Mouse (Mus musculus) inflammation-experienced regulatory T-cells, adult 6 months (primary cell): ENCODE measurements at regions not wholly inside any gene's neighbourhood (a gene's known extent, or its start where the extent isn't known, plus 50 kb on each side); places are given as distances from the start of the nearest gene placed in this dataset.
A peak's percentile ranks its signal among the peaks of the same experiment; 100 is the strongest.
"Not testable (repeated sequence)": the region's sequence is repeated elsewhere in the genome, so short reads cannot be mapped to it uniquely, and the experiment has no call there.

Experiments used
- ATAC-seq: one replicate; pipeline ENCODE4 v1.8.0; 2017

DNA sequence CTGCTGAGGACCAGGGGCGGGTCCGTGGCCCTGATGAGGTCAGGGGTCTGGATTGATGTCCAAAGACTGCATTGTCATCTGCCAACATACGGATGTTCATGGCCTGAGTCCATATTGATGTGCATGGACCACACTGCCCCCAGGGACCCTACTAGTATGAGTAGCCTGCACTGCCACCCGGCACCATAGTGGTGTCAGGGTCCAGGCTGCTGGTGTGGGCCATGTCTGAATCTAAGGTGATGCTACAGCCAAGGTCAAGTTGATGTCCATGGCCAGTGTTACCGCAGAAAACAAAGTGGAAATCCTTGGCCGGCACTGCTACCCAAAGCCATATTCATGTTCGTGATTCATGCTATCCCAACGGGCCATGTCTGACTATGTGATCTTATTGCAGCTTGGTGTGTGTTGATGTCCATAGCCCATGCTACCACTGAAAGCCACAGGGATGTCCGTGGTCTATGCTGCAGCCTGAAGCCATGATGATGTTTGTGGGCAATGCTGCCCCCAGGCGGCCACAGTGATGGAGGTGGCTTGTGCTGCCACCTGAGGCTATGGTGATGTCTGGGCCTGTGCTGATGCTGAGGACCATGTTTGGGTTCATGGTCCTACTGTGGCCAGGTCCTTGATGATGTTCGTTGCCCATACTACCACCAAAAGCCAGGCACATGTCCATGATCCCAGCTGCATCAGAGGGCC, 130.5 kb downstream of the Iqub start:
- ATAC-seq, result no peak

DNA sequence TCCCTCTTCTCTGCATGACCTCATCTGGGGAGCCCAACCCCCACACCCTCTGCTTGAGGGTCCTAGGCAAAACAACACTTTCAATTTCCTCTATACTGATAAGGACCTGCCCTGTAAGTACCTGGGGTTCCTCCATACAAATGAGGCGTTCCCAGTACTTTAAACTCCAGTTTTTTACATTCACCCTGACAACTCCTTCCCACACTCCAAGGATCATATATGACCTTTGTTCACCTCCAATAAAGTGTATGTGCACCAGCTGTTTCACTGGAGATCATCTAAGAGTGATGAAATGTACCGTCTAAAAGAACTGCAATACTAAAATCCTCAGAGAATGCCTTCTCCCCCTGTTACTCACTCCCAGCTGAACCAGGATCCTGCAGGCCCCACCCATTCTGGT, 135.0 kb downstream of the Iqub start:
- ATAC-seq, result no peak

DNA sequence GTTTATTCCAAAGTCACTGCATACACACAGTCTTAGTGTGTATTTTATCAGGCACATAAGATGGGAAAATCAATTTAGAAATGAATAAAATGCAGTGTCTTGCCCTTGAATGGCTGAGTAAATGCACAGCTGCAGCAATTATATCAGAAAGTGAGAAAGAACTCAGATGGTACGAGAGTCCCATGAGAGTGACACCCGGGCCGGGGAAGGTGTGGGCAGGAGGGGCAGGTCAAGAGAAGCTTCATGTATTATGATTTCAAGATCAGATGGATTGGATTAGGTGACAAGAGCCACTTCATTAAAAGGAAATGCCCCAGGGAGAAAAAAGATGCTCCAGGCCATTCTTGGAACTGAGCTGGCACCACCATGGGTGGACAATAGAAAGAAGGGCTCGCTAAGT, 138.1 kb downstream of the Iqub start:
- no peak for ATAC-seq

DNA sequence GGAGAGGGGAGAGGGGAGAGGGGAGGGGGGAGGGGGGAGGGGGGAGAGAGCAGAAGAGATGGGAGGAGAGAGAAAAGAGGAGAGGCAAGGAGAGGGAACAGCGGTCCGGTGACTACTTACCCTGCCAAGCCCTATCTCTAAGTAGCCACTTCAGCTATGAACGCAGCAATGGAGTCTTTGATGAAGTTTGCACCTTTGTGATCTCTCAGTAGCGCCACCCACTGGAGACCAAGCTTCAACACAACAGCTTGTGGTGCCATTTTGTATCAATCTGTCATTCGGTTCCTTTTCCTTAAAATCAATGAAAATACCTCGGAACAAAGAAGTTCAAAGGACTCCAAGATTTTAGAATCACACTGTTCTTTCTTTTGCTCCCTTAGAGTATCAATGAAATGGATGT, 141.7 kb downstream of the Iqub start:
- ATAC-seq, result no peak

DNA sequence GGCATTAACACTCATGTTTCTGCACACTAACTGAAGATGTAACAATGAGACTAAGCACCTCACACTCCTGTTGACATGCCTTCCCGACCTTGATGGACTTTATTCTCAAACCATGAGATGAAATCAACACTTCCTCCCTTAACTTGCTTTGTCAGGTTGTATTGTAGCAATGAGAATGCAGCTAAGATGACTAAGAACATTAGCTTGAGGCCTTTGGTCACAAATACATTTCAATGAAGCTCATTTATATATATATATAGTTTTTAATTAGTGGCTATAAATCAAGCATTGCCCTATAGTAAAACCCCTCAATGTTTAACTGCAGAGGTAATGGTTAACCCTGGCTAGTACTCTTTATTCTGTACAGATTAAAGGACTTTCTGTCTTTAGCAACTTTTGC, 143.2 kb downstream of the Iqub start:
- ATAC-seq, result no peak

DNA sequence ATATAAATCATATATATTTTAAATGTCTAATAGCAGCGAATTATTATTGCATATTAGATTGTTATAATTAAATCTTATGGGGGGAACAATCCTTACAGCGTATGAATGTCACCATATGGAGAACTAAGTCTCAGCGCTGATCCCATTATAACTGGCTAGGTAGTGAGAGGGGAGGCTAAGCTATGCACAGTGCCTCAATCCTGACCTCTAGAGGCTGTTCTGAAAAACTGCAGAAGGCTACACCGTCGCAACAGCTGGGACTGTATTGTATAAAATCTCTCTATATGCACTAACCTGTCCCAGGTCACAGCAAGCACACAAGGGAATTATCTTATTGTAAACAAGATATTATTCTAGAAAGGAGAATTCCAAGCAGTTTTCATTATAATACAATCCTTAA, 164.0 kb downstream of the Iqub start:
- ATAC-seq, result peak; percentile 70

DNA sequence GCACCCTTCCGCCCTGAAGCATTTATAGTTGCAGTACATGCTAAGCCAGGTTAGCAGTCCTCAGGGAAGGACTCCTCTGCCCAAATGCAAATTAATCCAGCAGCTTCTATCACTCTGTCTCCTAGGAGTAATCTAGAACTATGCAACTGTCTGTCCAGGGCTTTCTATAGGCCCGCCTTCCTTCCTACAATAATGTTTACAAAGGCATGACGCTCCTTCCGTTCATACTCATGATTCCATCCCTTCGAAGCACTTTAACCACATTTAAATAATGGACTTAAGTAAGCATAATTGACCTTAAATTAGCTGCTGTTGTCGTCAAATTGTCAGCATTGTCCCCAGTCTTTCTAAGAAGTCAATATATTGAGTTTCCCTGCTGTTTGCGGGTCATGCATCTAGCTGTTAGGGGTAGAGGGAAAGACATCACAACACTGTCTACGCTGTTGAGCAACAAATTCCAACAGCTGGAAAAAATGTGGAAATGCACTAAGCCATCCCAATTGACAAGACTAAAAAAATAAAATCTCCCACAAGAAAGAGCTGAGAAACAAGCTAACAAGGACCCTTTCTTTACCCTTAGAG, 166.3 kb downstream of the Iqub start:
- ATAC-seq, result peak; percentile 14

DNA sequence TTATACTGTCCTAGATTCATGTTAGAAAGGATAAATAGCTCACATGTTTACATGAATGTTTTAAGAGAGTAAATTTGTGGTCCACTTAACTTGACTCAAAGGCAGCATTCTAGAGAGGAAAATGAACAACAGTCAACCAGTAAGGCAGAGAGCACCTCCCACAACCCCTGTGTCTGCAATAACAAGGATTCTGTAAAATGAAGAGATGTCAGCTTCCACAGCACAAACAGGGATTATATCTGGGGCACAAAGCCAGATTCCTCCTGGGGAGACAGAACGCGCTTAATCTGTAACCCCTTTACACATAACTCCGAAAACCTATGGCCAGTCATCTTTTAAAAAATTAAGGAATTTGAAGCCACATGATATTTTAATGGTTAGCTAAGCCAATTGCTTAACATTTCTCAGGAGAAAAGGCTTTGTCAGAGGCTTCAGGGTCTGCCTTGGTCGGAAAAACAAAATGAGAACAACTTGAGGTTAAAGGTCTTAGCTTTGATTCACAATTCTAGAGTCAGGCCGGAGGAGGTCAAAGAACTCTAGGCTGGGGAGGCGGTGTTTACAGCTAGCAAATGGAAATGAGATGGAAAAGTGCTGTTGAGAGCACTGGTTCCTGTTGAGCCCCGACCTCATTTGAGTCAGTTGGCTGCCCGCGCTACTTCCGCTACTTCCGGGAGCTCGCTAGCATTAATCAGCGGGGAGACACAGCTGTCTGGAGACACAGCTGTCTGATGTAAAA, 167.0 kb downstream of the Iqub start:
- peak; percentile 72 for ATAC-seq

DNA sequence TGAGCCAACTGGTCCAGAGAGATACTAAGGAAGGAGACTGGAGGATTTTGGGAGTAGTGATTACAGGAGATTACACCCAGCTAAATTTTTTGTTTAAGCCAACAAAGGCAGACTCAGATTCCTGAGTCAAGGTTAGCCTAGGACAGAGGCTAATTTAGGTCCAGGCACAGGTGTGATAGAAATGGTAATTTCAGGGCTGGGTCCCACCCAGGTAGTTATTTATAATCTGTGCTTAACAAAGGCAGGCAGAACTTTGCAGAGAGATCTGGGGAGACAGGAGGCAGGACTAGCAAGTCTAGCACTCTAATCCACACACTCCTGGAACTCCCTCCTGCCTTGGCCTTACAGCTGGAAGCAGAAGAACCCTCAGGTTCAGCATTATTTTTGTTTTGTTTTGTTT, 172.4 kb downstream of the Iqub start:
- no peak for ATAC-seq

DNA sequence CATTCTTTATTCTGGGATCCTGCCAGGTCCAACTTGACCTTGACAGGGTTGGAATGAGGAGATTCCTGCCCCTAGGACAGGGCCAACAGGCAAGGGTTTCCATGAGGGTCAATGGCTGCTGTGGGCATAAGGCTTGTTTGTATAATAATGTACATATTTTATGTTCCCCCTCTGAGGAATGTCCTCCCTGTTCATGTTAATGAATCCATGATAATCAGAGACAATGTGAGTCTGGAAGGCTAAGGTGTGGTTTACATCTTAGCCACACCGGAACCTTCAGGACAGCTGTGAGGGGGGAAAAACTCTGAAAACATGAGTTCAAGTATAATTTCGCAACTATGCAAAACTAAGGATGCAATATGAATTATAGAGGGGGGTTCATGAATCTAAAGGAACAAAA, 172.8 kb downstream of the Iqub start:
- no peak for ATAC-seq

DNA sequence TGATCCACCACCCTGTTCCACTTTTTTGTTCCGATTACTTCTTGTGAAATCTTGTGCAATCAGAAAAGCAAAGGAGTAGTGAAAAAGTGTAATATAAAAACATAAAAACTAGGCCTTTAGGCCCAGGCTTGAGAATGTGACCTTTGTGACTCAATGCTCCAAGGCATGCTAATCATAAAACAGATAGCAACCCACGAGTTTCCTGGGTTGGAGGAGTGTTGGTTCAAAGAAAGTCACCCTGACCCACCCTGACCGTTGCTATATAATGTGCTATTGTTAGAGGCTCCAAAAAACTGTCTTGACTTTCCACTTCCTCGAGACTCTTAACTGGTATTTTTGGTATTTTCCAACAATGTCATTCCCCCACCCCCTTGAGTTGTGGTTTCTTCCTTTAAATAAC, 172.2 kb upstream of the Slc13a1 start:
- ATAC-seq, result not testable (repeated sequence)

DNA sequence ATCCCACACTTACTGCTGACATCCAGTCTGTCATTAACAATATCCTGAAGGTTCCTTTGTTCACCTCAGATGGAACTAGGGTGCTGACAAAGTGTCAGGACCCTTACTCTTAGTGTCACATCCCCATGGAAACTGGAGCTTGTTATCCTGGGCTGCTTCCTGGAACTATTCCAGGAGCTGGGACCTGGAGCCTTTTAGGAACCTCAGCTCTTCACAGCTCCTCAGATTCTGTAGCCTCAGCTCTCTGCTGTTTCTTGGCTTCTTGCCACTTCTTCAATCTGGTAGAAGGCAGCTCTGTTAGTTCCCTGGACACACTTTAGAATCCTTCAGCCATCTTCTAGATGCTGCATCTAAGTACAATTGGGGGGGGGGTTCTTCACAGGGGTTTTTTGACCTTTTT, 157.3 kb upstream of the Slc13a1 start:
- ATAC-seq, result no peak

DNA sequence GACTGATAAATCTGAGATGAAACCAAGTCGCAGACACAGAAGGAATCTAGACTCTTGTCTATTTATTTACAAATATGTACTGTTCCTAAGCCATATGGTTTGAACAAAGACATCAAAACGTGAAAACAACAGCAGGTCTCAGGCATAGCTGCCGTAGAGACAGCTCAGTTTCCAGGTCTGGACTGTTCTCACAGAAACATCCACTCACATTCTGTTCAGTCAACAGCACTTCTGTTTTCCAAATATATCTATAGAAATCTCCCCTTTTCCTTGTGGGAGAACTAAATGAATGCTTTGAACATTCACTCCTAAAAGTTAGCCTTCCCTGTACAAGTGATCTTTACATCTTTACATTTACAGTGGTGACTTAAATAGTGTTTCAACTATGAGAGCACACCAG, 156.8 kb upstream of the Slc13a1 start:
- ATAC-seq, result no peak

DNA sequence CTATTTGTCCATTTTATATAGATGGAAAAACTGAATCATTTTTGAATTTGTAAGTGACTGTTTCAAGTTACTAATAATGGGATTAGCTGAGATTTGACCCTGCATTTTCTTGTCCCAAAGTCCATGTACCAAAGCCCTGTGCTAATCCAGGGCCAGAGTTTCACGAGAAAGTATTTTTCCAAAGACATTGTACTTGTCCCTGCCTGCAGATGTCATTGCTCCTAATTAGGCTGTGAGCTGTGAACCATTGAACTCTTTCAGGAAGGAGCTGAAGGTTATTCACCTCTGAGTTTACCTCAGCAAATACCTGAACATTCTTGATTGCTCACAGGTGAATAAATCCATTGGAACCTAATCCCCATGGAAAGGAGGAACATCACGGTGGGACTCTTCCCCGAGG, 154.5 kb upstream of the Slc13a1 start:
- ATAC-seq, result no peak

DNA sequence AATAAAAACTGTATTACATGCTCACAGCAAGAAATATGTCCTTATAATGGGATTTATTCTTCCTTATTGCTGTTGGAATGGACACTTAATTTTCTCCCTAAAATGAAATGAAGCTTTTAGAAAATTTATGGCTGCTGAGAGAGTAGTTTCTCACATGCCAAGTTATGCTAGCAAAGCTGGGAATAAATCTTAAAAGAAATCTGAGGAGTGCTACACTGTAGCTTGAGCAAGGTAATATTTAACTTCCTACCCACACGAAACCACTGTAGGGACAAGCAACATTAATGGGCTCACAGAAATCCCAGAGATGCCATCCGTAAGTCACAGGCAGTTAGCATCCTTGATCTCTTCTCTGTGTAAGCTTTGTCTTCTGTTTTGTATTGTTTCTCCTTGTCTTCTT, 151.0 kb upstream of the Slc13a1 start:
- ATAC-seq, result no peak

DNA sequence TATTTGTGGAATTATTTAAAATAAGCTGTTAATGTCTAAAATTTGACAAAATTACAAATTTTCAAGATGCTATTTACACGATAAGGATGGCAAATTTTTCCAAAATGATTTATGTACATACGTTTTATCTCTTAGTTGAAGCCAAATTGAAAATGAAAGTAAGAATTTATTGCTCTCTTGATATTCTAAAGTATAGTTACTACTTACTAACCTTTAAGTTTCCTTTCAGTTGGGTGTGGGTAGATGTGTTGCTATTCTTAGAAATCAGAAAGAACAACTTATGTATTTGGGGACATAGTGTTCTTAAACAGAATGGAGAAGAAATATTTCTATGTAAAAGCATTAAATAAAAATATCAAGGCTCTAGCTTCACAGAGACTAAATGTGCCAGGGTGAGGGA, 142.8 kb upstream of the Slc13a1 start:
- ATAC-seq, result peak; percentile 63

DNA sequence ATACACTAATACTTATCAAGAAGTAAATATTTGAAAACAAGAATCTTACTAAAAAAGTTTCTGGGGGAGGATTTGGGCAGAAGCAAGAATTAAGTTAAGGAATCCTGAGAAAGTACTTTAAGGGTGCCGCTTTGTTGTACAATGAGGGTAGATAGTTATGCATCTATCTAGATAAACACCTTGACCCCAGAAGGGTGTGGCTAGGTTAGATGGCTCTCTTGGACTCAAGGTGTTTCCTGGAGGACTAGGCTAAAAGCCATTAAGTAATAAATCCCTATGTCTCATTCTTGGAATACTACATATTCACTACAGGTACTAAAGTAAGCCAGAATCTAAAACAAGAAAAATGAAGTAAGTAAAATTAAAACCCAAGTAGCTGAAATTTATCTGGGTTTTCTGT, 141.9 kb upstream of the Slc13a1 start:
- ATAC-seq, result no peak

DNA sequence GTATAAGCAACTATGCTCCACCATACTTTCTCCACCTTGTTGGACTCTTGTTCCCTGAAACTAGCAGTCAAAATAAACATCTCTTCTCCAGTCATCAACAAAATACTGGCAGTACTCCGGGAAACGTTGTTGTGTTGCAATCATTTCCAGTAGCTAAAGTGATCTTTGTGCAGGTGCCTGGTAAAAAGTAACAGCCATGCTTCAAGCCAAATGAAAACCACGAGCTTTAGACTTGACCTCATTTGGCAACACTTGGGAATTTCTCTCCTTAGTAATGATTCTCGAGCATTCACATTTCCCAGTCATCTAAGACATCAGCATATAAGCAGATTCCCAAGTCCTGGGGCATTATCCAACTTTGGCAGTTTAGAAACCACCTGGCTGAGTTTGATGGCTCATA, 133.8 kb upstream of the Slc13a1 start:
- ATAC-seq, result no peak

DNA sequence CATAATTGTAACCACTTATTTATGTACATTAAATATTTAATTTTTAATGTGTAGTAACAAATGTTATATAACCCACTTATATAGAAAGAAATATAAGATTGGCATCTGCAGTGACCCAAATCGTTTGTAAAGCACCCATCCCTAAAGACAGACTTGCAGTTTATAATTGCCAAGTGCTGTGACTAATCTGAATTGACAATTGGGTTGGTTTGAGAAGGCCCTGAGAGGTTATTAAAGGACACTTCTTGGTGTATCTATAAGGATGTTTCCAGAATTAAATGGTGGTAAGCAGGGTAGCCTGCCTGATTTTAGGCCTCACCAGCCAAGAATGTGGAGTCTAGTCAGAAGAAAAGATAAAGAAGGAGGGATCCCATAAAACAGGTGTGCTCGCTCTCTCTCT, 133.3 kb upstream of the Slc13a1 start:
- no peak for ATAC-seq

DNA sequence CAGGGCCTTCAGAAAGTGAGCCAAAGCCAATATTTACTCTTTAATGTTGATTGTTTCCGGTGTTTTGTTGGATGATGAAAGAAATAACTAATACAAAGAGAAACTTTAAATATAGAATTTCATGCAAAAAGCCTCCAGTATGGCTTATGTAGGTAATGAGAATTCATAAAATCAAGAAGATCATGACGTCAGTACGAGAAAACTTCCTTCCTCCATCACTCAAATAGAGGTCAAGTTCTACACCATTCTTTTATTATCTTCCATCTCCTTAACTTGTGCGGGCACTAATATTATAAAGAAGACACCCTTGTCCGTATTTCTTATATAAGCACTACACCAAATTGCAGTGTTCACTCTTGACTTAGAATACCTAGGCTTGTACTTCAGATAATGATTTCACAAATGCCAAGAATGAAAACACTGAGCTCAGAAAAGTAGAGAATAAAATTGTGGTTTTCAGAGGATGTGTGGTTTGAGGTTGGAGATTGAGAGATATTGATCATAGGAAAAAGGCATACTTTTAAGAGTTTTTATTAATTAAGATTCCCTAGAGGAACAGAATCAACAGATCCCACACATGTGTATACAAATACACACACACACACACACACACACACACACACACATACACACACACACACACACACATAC, 130.8 kb upstream of the Slc13a1 start:
- ATAC-seq, result peak; percentile 69

DNA sequence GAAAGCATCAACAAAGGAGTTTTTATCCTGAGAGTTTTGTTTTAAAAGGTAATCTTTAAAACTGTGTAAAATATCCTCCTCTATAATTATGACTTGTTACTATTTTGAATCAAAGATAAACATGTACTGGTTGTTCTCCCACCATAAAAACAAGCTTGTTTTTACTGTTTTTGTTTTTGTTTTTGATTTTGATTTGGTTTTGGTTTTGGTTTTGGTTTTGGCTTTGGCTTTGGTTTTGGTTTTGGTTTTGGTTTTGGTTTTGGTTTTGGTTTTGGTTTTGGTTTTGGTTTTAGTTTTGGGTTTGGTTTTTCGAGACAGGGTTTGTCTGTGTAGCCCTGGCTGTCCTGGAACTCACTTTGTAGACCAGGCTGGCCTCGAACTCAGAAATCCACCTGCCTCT, 120.9 kb upstream of the Slc13a1 start:
- ATAC-seq, result peak; percentile 17

DNA sequence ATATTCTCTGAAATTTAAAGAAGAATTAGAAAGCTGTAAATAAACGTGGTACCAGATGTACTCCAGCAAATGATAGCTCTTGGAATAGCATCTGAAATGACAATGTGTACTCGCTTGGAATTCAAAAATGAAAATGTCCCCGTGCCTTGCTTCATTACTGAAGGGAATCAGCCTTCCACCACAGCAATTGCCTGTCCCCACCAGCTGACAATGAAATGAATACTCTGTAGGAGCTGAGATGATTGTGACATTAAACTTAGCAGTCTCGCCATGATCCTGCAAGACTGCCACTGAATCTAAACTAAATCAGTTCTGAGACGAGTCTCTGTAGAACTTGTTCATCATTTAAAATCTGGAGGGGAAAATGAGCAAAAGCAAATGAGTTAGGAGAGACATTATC, 104.9 kb upstream of the Slc13a1 start:
- no peak for ATAC-seq

DNA sequence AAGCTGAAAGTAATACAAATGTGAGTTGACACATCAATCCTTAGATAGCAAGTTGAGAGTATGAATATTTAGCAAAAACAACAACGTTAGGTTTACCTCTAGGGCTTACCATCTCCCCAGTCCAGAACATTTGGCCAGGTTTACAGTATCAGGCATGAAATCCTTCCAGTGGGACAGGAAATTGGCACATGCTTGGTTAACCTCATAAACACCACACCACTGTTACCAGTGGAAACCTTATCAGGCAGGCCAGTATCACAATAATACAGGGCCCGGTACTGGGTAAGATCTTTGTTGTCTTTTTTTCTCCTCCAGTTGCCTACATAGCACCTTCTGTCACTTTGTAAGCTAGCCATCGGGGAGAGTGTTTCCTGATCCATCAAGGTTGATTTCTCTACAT, 101.7 kb upstream of the Slc13a1 start:
- no peak for ATAC-seq

DNA sequence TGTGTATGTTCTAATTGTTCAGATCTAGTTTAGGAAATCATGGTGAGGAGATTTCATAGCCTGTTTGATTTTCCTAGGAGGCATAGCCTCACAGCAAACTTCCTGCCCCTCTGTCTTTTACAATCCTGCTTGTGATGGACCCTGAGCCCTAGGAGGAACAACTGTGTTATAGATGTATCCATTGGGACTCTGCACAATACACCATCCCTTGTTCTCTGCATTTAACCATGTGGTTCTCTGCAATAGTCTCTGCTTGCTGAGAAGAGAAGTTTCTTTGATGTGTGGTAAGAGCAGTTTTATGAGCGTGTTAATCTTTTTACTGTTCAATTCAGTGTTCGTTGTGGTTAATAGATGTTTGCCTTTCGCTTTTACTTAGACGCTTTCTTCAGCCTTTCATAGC, 95.9 kb upstream of the Slc13a1 start:
- ATAC-seq, result no peak
